Mouse (Mus musculus): ENCODE data around the gene Esx1.

DNA sequence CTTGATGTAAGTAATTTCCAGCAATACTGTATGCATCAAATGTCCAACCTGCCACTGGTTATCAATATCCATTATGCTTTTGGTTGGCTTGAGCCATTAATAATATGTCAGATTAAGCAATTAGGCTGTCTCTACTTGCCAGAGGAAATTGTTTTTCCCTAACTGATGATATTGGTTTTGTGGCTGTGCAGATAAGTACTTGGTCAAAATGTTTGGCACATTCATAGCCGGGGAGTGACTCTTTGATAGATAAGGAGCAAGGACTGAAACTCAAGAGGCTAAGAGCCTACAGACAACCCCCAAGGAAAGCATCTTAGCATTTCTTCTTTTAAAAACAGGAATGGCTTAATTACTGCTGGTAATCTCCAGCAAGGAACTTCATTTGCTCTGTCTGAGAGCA lies 40.8 kb upstream of the Esx1 start:
- TF ChIP-seq EP300 (optimal IDR thresholded peaks at IDR 0.05) = no peak
- TF ChIP-seq CTCF (IDR thresholded peaks at IDR 0.05; ENCODE audit: low read depth) = no peak
